Mouse (Mus musculus) urinary bladder, adult 2 months (tissue): ENCODE measurements around the gene Dock8. TPM values are rescaled to one million over a fixed set of nuclear protein-coding genes. Genes with fewer than 3 reads are reported as not detected.

ENCODE experiments used
- DNase-seq: peaks from one replicate; pipeline ENCODE4 v3.0.0; 2022; ENCODE audit warnings: low spot score
- polyA plus RNA-seq: library from polyadenylated mRNA; depleted of rRNA; stranded (reverse); fragments of >200 nt; gene quantifications from 2 replicates; pipeline ENCODE4 v1.2.3, GENCODE M21; 2012

Dock8 gene
- polyA plus RNA-seq, 1 experiment, result 28.4 TPM

GRCm38 (mm10) chr19:25123031-25123430 is 123.7 kb downstream of the Dock8 start:
- DNase-seq, result no peak

DNA sequence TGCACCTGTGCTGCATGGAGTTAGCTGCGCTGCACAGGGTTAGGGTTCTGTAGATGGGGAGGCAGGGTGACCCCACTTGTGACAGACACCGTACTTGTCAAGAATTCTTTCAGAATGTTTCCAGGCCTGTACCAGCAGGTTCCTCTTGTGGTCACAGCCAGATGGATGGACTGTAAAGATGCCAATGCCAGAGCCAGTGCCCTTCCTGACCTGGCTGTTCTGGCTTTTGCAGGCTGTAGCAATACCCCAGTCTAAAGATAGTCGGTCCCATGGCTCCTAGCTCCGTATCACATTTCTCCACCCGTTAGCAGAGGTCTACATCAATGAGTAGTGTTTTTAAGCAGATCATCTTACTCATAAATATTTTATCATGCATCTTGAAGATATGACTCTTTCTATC is 124.1 kb downstream of the Dock8 start:
- DNase-seq, result no peak

DNA sequence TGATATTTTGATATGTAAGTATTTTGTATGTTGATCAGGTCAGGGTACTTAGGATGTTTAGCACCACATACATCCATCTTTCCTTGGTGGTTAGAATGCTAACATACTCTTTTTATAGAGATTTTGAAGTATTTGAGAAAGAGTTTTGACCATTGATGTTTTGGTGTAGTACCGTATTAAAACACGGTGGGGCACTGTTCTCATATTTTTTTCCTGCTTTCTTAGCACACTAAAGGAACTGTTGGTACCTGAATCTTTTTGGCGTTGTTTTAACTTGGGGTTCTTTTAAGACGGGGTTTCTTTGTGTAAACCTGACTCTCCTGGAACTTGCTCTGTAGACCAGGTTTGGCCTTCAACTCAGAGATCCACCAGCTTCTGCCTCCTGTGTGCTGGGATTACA is 133.0 kb downstream of the Dock8 start:
- no peak for DNase-seq

DNA sequence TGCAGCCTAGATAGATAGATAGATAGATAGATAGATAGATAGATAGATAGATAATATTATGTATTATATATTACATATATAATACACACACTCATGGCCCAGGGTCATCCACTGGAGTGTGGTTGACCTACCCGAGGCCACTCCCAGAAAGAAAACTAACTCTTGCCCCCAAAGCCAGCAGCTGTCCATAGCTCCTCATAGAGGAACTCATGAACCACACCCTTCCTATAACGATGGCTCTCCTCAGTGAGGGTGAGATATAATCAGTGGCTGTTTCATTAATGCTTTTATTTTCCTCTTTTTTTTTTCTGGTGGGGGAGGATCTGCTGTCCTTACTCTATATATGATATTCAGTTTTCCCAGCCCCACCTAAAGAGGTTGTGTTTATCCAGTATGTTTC is 134.6 kb downstream of the Dock8 start:
- DNase-seq, result no peak

DNA sequence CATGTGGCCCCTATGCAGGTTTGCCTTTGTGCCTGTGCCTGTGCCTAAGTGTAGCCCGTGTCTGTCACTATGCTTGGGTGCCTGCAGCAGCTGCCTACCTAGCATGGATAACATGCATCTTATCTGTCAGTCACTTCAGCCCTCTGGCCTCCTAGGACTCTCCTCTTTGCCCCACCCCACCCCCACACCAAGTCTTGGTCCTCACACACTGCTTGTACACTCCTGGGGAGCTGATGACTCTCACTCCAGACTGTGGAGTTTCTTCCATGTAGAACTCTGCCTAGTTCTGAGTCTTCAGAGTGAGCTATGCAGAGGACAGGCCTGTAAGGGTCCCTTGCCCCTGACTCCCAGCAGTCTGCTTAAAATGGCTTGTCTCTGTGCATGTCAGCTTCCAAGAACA is 136.8 kb downstream of the Dock8 start:
- no peak for DNase-seq

GRCm38 (mm10) chr19:25137907-25138820 is 138.8 kb downstream of the Dock8 start:
- DNase-seq, result no peak

DNA sequence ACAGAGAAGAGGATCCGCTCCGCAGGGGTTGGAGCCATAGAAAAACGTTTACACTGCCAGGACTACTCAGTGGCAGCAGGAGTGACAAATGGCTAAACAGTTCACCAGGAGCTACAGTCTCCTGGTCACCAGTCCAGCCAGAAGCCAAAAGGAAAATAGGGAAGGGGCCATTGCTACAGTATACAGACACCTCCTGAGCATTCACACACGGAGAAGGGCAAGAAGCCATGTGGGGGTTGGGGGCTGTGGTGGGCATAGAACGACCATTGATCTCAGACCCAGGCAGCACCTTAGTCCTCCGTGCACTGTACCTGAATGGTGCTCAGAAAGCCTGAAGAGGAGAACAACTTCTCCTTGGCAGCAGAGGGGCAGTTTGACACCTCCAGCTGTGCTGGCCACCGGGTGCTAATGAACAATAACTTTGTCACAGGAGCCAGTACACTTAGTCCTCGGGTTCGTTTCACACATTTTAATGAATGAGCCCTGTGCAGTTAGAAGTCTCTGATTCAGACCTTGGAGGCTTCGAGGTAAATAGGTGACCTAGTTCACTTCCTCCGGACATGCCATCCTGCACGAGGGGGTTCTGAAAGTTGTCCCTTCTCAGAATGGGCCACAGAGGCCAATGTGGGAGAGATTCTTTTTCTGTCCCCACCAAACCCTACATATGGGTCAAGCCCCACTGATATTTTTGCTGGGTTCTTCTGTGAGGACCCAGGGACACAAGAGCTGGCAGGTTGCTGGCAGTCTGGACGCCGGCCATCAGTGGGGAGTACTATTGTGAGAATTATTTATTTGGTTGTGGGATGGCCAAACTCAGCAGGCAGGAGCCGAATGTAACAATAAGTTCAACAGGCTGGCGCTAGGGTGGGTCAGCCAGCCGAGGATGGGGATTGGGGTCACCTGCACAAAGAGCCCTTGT is 145.0 kb downstream of the Dock8 start:
- no peak for DNase-seq

DNA sequence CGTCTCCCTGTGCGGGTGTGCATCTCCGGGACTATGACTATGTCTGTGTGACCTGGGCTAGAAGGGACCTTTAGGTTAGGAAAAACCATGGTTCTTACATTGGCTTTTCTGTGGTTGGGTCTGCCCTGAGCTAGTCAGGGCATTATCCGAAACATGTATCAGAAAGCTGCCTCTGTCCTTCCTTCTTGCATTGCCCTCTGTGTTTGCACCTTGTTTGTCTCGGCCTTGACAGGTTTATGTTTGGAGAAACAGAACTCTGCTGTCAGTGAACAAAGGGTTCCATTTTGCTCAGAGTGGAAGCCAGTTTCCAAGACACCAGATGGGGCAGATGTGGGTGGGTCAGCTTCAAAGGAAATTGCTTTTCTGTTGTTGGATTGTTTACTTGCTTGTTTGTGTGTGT is 145.8 kb downstream of the Dock8 start:
- DNase-seq, result no peak

GRCm38 (mm10) chr19:25146122-25146521 is 146.8 kb downstream of the Dock8 start:
- no peak for DNase-seq

- DNase-seq, result no peak
Measured at GRCm38 (mm10) chr19:25149788-25150187, 150.5 kb downstream of the Dock8 start.

DNA sequence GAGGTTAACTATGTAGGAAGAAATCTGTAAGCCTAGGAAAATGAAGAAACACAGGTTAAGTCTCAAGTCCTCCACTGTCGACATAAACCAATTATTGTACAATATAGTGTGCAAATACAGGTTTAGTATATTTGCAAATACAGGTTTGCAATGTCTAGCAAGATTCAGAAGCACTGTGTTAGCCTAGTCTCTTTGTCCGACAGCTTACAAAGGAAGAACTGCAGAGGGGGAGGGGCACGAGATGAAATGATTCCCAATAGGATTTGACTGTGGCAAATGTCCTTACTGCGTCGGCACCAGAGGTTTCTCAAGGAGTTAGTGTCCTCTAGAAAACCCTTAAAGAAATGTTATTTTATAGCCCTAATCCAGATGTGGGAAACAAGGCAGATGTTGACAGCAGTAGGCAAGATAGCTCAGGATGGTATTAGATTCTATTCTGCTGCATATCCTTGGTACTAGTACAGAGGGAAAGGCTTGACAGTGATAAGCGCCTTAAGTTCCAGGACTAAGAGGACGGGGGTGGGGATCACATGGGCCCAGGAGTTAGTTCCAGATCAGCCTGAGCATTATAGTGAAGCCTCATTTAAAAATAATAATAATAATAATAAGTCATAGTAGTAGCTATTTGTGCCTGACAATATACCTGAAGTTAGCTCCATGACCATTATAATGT is 155.3 kb downstream of the Dock8 start:
- no peak for DNase-seq

GRCm38 (mm10) chr19:25155250-25155649 is 155.9 kb downstream of the Dock8 start:
- DNase-seq, result no peak

- no peak for DNase-seq
Measured at GRCm38 (mm10) chr19:25155709-25156108, 156.4 kb downstream of the Dock8 start.

GRCm38 (mm10) chr19:25162270-25162669 is 162.9 kb downstream of the Dock8 start:
- DNase-seq, result no peak

DNA sequence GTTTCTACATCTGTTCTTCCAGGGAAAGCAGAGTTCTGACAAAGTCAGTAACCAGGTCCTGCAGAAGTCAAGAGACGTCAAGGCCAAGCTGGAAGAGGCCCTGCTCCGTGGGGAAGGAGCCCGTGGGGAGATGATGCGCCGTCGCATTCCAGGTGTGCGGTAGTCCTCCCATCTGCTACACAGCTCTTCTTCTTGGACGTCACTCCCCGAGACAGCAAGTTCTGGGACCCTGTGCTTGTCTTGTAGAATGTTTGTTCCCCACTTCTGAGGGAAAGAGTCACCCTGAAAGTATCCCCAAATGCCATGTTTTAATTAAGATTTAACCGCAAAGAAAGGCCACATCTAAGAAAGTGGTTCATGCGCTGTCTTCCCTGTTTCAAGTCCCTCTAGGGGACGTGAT is 164.1 kb downstream of the Dock8 start:
- DNase-seq, result no peak

- no peak for DNase-seq
Measured at GRCm38 (mm10) chr19:25166412-25166811, 167.1 kb downstream of the Dock8 start.

GRCm38 (mm10) chr19:25171395-25171794 is 172.1 kb downstream of the Dock8 start:
- DNase-seq, result no peak

DNA sequence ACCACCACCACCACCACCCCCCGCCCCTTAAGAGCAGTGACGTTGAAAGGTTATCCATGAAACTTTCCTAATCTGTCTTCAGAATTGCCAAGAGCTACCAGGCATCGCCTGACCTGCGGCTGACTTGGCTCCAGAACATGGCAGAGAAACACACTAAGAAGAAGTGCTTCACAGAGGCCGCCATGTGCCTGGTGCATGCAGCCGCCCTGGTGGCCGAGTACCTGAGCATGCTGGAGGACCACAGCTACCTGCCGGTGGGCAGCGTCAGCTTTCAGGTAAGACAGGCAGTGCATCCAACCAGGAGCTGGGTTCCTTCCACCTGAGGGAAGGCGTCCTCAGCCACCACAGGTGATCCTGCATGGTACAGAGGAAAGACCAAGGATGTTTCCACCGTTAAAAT is 177.4 kb downstream of the Dock8 start:
- no peak for DNase-seq

GRCm38 (mm10) chr19:25180024-25180423 is 180.7 kb downstream of the Dock8 start:
- DNase-seq, result no peak

DNA sequence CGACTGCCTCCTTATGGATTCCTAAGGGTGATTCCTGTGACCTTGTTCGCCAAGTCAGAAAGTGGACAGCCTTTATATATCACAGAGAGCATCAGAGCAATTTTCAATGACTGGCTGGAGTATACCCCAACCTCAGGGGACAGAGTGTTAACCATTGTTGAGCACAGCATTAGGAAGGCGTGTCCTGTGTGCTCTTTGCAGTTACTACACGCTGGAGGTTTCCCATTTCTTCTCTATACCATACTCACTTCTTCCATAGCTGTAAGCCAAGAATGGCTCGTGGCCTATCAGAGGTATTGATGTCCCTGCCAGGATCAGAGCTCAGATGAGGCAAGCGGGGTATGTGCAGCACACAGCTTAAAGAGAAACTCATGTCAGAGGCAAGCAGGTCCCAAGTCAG is 181.2 kb downstream of the Dock8 start:
- DNase-seq, result no peak

DNA sequence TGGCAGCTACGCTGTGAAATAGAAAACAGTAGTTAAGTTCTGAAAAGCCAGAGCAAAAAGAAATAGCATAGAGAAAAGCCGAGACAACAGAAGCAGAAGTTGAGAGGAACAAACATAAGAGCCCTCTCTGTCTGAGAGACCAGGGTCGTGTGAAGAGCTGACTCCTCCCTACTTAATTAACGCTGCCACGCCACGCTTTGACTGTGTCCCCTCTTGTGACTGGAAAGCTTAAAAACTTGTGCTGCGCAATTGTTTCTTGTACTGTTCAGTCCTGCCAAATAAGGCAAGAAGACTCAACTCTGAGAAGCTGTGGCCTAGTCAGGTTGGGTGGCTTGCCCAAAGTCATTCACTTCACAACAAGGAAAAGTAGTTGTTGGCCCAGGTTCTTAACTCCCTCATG is 184.7 kb downstream of the Dock8 start:
- DNase-seq, result no peak

- DNase-seq, result no peak
Measured at GRCm38 (mm10) chr19:25186316-25186715, 187.0 kb downstream of the Dock8 start.
